Comparison of ENCODE assay signal across 21 mouse cellular contexts in genomic region chr2:24382456-24383230, GRCm38 (mm10). TPM values are rescaled to one million over a fixed set of nuclear protein-coding genes. Genes with fewer than 3 reads are reported as not detected.
DNase-seq lines count a peak whose midpoint lies in the region; TF ChIP-seq lines count a peak whose summit lies in the region.
"Had no signal": no experiment of that assay in that cellular context is flagged by ENCODE, and none has a peak within 500 bp of the region (broad histone marks: within the 10 kb centered on the region; RNA-seq: fewer than 3 reads in every experiment).

No protein-coding gene starts in this region.

- H3K4me1 ChIP-seq in heart, embryonic 10.5 days, result 0 out of 2 replicates have a peak, but pooled peaks cover 2% of the 10 kb centered on the region
- peaks cover 34% of the 10 kb centered on the region for H3K4me1 ChIP-seq in small intestine, adult 2 months (ENCODE audit: control insufficient read depth, insufficient read depth, insufficient read length, low read length)
- H3K4me1 ChIP-seq in embryonic facial prominence, embryonic 10.5 days, result no peaks in the 10 kb centered on the region
- H3K4me1 ChIP-seq: embryonic facial prominence, embryonic 12.5 days; forebrain, embryonic 15.5 days; hindbrain, embryonic 10.5 days; neural tube, embryonic 15.5 days had no signal

- H3K27ac ChIP-seq in heart, embryonic 10.5 days, result no peak overlapping the region
- peak overlapping the region; percentile 89; the same call in 1 of the 2 replicates for H3K27ac ChIP-seq in small intestine, adult 2 months (ENCODE audit: insufficient read depth, low read depth, low read length)
- H3K27ac ChIP-seq in embryonic facial prominence, embryonic 10.5 days (replicated peaks), result no peak overlapping the region
- H3K27ac ChIP-seq: embryonic facial prominence, embryonic 12.5 days; forebrain, embryonic 15.5 days; hindbrain, embryonic 10.5 days; neural tube, embryonic 15.5 days had no signal

- 66% methylated on average over 9 of the region's 9 CpGs for WGBS in heart, embryonic 10.5 days
- WGBS in small intestine, adult 2 months, result 81% methylated on average over 9 of the region's 9 CpGs
- WGBS in embryonic facial prominence, embryonic 10.5 days, result 78% methylated on average over 9 of the region's 9 CpGs

- no peak overlapping the region for H3K4me3 ChIP-seq in heart, embryonic 10.5 days
- no peak overlapping the region for H3K4me3 ChIP-seq in small intestine, adult 2 months (ENCODE audit: low read depth, low read length)
- no peak overlapping the region for H3K4me3 ChIP-seq in embryonic facial prominence, embryonic 10.5 days
- H3K4me3 ChIP-seq: embryonic facial prominence, embryonic 12.5 days; forebrain, embryonic 15.5 days; hindbrain, embryonic 10.5 days; liver, embryonic 13.5 days; neural tube, embryonic 15.5 days had no signal

- no peaks in the 10 kb centered on the region for H3K27me3 ChIP-seq in heart, embryonic 10.5 days (ENCODE audit: insufficient read depth, poor library complexity, severe bottlenecking)
- no peaks in the 10 kb centered on the region for H3K27me3 ChIP-seq in small intestine, adult 2 months (ENCODE audit: control insufficient read depth, insufficient read depth, low read length)
- H3K27me3 ChIP-seq in embryonic facial prominence, embryonic 10.5 days (replicated peaks; ENCODE audit: low read depth, poor library complexity, severe bottlenecking), result no peaks in the 10 kb centered on the region
- H3K27me3 ChIP-seq: embryonic facial prominence, embryonic 12.5 days; forebrain, embryonic 15.5 days; liver, embryonic 13.5 days; neural tube, embryonic 15.5 days had no signal

- no peaks in the 10 kb centered on the region for H3K36me3 ChIP-seq in heart, embryonic 10.5 days
- H3K36me3 ChIP-seq in small intestine, adult 2 months (ENCODE audit: control insufficient read depth, insufficient read depth, low read length), result no peaks in the 10 kb centered on the region
- H3K36me3 ChIP-seq in embryonic facial prominence, embryonic 10.5 days (replicated peaks), result no peaks in the 10 kb centered on the region
- H3K36me3 ChIP-seq: embryonic facial prominence, embryonic 12.5 days; forebrain, embryonic 15.5 days; hindbrain, embryonic 10.5 days; liver, embryonic 13.5 days; neural tube, embryonic 15.5 days had no signal

- TF ChIP-seq POLR2A in small intestine, adult 2 months (IDR thresholded peaks at IDR 0.05; ENCODE audit: low read depth, low read length), result no peak

- intact Hi-C loops in heart, postnatal 25 days (cut with DNase I), result no loop called here

- no peak for TF ChIP-seq CTCF in small intestine, adult 2 months (IDR thresholded peaks at IDR 0.05; ENCODE audit: extremely low read depth, insufficient read length, insufficient replicate concordance, low read depth, low read length)

- H3K9me3 ChIP-seq in heart, embryonic 10.5 days, result no peaks in the 10 kb centered on the region
- no peaks in the 10 kb centered on the region for H3K9me3 ChIP-seq in embryonic facial prominence, embryonic 10.5 days
- H3K9me3 ChIP-seq: embryonic facial prominence, embryonic 12.5 days; forebrain, embryonic 15.5 days; hindbrain, embryonic 10.5 days; liver, embryonic 13.5 days; neural tube, embryonic 15.5 days had no signal

- peak; percentile 70 for DNase-seq in heart, embryonic 10.5 days (ENCODE audit: low spot score)
- no peak for DNase-seq in heart, postnatal 25 days (ENCODE audit: low spot score)
- peak; percentile 35 to 51 for DNase-seq in spleen, postnatal 36 days (ENCODE audit: low spot score in 2 of 2)
- no peak for DNase-seq in spleen, postnatal 10 days (ENCODE audit: low spot score in 2 of 2)
- DNase-seq in thymus, postnatal 4 days, result peak; percentile 53
- no peak for DNase-seq in embryonic facial prominence, embryonic 10.5 days (ENCODE audit: low spot score)
- no peak for DNase-seq in cerebellum, adult 9-11 months
- DNase-seq: adrenal gland, adult 2 months; cerebellum, adult 8-10 months; kidney, postnatal 36 days; liver, embryonic 13.5 days; midbrain, embryonic 14.5 days; right cerebral cortex, postnatal 14 days had no signal

RNA-seq across cellular contexts. Expression of gene Psd4, which starts 15.3 kb away (rescaled TPM):
- polyA plus RNA-seq in heart, embryonic 10.5 days (2016; fragmentation: Nextera tagmentation; extraction: Ambion mirVana), result 1.1 and 1.3 TPM in 2 replicates
- total RNA-seq in heart, postnatal 25 days (2021), result 1 to 10 TPM; 1.1 to 1.2 TPM
- 10.6 and 14.0 TPM in 2 replicates for polyA plus RNA-seq in small intestine, adult 2 months (2012; rRNA removed)
- polyA plus RNA-seq in embryonic facial prominence, embryonic 10.5 days (2016; fragmentation: Nextera tagmentation; extraction: Ambion mirVana), result 0.52 and 0.81 TPM in 2 replicates

RNA-seq across cellular contexts. Expression of gene Il1rn, which starts 46.0 kb away (rescaled TPM):
- polyA plus RNA-seq in heart, embryonic 10.5 days (2016; fragmentation: Nextera tagmentation; extraction: Ambion mirVana), result not detected in 2 replicates
- not detected for total RNA-seq in heart, postnatal 25 days (2021)
- polyA plus RNA-seq in small intestine, adult 2 months (2012; rRNA removed), result 2.4 and 2.8 TPM in 2 replicates
- polyA plus RNA-seq in embryonic facial prominence, embryonic 10.5 days (2016; fragmentation: Nextera tagmentation; extraction: Ambion mirVana), result not detected in 2 replicates
- total RNA-seq: left cerebral cortex, adult 18-20 months; left cerebral cortex, postnatal 36 days had no signal
- polyA plus RNA-seq: cortical plate, adult 2 months; embryonic facial prominence, embryonic 12.5 days; neural tube, embryonic 15.5 days had no signal

Comparison
In these comparisons a context has a peak if more than half of its experiments do, and no peak if none do; other contexts are left out.
1. DNase-seq: peak in heart, embryonic 10.5 days (single experiment), spleen, postnatal 36 days (2 of 2) and thymus, postnatal 4 days (single experiment); none in heart, postnatal 25 days (single experiment), spleen, postnatal 10 days (0 of 2), embryonic facial prominence, embryonic 10.5 days (single experiment) and cerebellum, adult 9-11 months (single experiment).